ENCODE assay signal across 8 mouse cellular contexts in the genomic region with DNA sequence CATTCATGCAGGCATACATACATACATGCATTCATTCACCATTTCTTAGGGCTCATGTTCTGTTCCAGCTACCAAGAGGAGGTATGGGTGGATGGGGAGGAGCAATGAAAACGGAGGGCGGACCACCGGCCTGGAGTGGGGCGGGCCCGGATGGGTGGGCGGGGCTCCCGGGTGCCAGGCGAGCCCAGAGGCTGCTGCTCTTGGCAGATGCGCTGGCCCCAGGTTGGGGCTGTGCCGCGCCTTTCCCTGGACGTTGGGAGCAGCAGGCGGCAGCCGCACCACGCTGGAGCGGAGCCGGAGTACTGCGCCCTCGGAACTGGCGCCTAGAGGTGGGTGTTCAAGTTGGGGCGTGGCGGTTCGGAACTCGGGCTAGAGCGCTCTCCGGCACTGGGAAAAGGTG.
DNase-seq lines count a peak whose midpoint lies in the region; ATAC-seq and TF ChIP-seq lines count a peak whose summit lies in the region.

No protein-coding gene starts in this region.

- H3K27me3 ChIP-seq in forebrain, embryonic 13.5 days, result peaks cover 29% of the 10 kb centered on the region

- peaks cover 25% of the 10 kb centered on the region for H3K4me1 ChIP-seq in forebrain, embryonic 13.5 days

- no peaks in the 10 kb centered on the region for H3K9me3 ChIP-seq in forebrain, embryonic 13.5 days (replicated peaks)

- no peak overlapping the region for H3K27ac ChIP-seq in forebrain, embryonic 13.5 days
- H3K27ac ChIP-seq in left cerebral cortex, adult 2 months, result no peak overlapping the region

- DNase-seq in ES-CJ7 (ENCODE audit: low read depth, low spot score), result peak; percentile 85
- DNase-seq in adrenal gland, postnatal 10 days, result peak; percentile 88
- DNase-seq in heart, postnatal 36 days, result peak; percentile 78 to 80
- peak; percentile 53 to 54 for DNase-seq in left cerebral cortex, adult 2 months (ENCODE audit: extremely low spot score in 1 of 2, low spot score in 2 of 2)
- DNase-seq in right cerebral cortex, postnatal 25 days, result peak; percentile 52
- DNase-seq in urinary bladder, postnatal 4 days (ENCODE audit: low spot score in 2 of 2), result peak; percentile 59 to 65

- intact Hi-C loops in heart, postnatal 36 days (cut with DNase I), result loop anchor here (1.0 to 5.0 kb wide), 5 partner anchors 31 to 109 kb away; no protein-coding TSS in a partner anchor
- intact Hi-C loops in left cerebral cortex, adult 2 months (cut with DNase I), result no loop called here

- peak; percentile 7 for TF ChIP-seq CTCF in left cerebral cortex, adult 2 months (IDR thresholded peaks at IDR 0.05)

- no peaks in the 10 kb centered on the region for H3K36me3 ChIP-seq in forebrain, embryonic 13.5 days (ENCODE audit: poor library complexity, severe bottlenecking)

- ATAC-seq in forebrain, embryonic 13.5 days, result peak; percentile 92
- ATAC-seq in megakaryocyte, adult 5-6 weeks (ENCODE audit: poor library complexity, severe bottlenecking), result peak; percentile 49

- peak overlapping the region; percentile 69 for H3K4me2 ChIP-seq in forebrain, embryonic 13.5 days

- WGBS in forebrain, embryonic 13.5 days, result under 1% methylated on average over 26 of the region's 26 CpGs

- H3K4me3 ChIP-seq in forebrain, embryonic 13.5 days, result peak overlapping the region; percentile 42
- peak overlapping the region; percentile 53 for H3K4me3 ChIP-seq in left cerebral cortex, adult 2 months

- H3K9ac ChIP-seq in forebrain, embryonic 13.5 days, result peak overlapping the region; percentile 41
